Mouse (Mus musculus) bone marrow, adult 2 months (tissue): ENCODE measurements around the gene 9130213A22Rik. TPM values are rescaled to one million over a fixed set of nuclear protein-coding genes. Genes with fewer than 3 reads are reported as not detected.
A peak's percentile ranks its signal among the peaks of the same experiment; 100 is the strongest.

Experiments used
- H3K27ac ChIP-seq: fragments of 200-500 bp; 2 replicates; pipeline ENCODE4 v1.5.1; 2012; ENCODE audit warnings: low read depth, mild to moderate bottlenecking, control low read depth, inconsistent platforms, low read length; ENCODE audit not compliant: control insufficient read depth, poor library complexity, insufficient read depth
- H3K4me1 ChIP-seq: fragments of 200-500 bp; 2 replicates; pipeline ENCODE4 v1.6.1; 2011; ENCODE audit warnings: low read length; ENCODE audit not compliant: control insufficient read depth, insufficient read depth
- H3K4me3 ChIP-seq: fragments of 200-500 bp; replicated peaks from 2 replicates; pipeline ENCODE3; 2011; ENCODE audit warnings: mild to moderate bottlenecking, low read depth, low read length, control low read depth; ENCODE audit not compliant: control insufficient read depth
- CTCF ChIP-seq: fragments of 200-500 bp; IDR thresholded peaks from 2 replicates; pipeline ENCODE4 v1.5.1; 2011; ENCODE audit warnings: low read length, control low read depth; ENCODE audit not compliant: control insufficient read depth, insufficient read depth
- POLR2A ChIP-seq: fragments of 200-500 bp; IDR thresholded peaks from 2 replicates; pipeline ENCODE4 v1.6.1; 2011; ENCODE audit warnings: low read depth, mild to moderate bottlenecking, control low read depth, low read length, borderline replicate concordance; ENCODE audit not compliant: control insufficient read depth
- WGBS: fragments of 180-500 bp; shearing (Covaris S2); methylation state at CpG from one replicate; pipeline ENCODE4 v1.1.7; 2018; 5-methylcytosine and 5-hydroxymethylcytosine counted together
- polyA plus RNA-seq: library from polyadenylated mRNA; stranded (reverse); fragments of >200 nt; gene quantifications from 2 replicates; pipeline ENCODE4 v1.2.4, GENCODE M21; 2011; ENCODE audit warnings: low replicate concordance; ENCODE audit not compliant: missing spikeins, insufficient read depth, insufficient read length

Gene 9130213A22Rik
- polyA plus RNA-seq, 1 experiment, result not detected

DNA sequence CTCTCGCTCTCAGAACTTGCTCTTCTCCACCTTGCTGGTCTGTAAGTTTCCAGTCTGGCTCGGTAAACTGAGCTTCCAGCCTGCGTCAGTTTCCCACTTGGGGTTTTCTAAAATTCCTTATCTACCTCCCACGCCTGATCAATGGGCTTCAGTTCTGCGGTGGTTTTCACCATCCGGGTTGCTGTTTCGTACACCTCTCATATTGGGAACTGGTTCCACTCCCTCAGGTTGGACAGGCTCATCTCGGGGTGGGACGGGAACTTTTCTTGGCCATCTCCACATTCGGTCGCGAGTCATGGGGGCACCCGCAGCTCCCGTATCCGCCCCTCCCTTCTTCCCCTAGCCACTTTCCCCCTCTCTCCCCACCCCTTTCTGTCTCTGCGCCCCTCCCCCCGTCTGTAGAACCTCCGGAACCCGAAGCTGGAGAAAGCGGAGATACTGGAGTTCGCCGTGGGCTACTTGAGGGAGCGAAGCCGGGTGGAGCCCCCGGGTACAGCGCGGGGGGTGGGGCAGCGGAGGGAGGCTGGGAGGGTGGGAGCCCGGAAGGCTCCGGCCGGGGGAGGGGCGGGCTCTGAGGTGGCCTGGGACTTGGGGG, 551 bp downstream of the 9130213A22Rik start:
- H3K4me3 ChIP-seq, result peak overlapping the region; percentile 60
- no peak for TF ChIP-seq POLR2A
- no peak for TF ChIP-seq CTCF
- no peak overlapping the region; the same call in 1 of the 2 replicates for H3K27ac ChIP-seq
- H3K4me1 ChIP-seq, result peaks cover 1% of the 10 kb centered on the region; the same call in 1 of the 2 replicates
- under 1% methylated on average over 32 of the region's 32 CpGs for WGBS

DNA sequence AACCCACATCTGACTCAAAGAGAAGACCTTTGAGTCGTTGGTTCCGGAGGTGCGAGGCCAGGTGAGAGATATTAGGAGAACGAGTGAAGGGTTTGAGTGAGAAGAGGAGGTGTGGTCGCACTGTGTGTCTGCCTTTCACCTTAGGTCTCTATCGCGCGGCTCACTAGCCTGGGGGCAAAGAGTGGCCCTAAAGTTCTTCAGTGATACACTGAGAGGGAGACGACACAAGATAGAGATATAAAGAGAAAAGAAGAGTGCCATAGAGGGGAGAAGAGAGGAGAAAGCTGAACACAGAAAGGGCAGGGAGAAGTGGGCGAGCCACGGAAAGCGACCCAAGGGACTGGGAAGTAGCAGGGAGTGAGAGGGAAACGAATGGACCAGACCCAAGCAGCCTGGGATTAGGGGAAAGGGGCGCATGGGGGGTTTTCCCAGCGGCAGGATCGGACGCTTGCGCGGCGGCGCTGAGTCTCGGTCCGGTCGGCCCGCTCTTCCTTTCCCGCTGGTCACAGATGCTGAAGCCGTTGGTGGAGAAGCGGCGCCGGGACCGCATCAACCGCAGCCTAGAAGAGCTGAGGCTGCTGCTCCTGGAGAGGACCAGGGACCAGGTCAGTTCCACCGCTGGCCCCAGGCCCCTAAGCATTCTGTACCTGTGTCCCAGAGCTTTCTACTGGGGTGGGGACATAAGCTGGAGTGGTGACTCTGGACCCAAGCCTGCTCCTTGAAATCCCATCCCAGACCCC, 1.2 kb downstream of the 9130213A22Rik start:
- no peak overlapping the region for H3K27ac ChIP-seq
- under 1% methylated on average over 33 of the region's 33 CpGs for WGBS
- peak overlapping the region; percentile 43 for H3K4me3 ChIP-seq
- H3K4me1 ChIP-seq, result no peaks in the 10 kb centered on the region
- TF ChIP-seq CTCF (no peak), POLR2A (no peak)

- 1% methylated on average over 27 of the region's 27 CpGs for WGBS
- TF ChIP-seq POLR2A (no peak), CTCF (no peak)
- no peak within 1 kb of the TSS for H3K27ac ChIP-seq
- peak within 1 kb of the TSS; percentile 34 for H3K4me3 ChIP-seq
- H3K4me1 ChIP-seq, result no peaks in the 10 kb centered on the region
Measured at GRCm38 (mm10) chr11:69120221-69121000, 2.0 kb downstream of the 9130213A22Rik start, which contains the start of gene Hes7. Gene Hes7, plus strand, starts transcription at chr11:69120404.

DNA sequence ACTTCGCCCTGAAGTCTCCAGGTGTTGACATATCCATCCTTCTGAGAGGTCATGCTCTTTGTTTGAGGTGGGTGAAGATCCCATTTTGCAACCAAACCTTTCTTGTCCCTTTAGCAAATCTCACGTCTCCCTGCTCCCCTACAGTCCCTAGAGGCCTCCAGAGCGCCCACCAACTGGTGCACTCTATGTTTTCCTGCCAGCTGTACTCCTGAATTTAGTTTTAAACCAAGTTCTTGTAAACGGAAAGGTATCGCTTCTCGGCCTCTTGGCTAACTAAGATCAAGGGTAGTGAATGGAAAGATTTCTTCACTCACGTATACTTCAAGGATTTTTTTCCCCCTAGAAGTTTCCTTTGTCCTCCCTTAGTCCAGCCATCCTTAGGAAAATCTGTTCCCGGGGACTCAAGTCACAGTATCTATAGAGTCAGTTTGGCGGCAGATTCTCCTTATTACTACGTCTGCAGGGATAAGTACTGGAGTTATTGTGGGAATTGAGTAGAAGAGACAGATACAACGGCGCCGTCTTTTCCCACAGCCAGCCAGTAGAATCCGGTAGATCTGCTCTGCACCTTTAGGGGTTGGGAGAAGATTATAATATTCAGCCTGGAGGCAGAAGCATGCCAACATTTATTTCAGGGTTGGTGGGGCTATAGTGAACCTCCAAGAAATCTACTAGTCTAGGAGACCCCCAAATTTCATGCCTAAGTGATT, 2.8 kb downstream of the 9130213A22Rik start:
- H3K27ac ChIP-seq, result no peak overlapping the region
- H3K4me3 ChIP-seq, result no peak overlapping the region
- TF ChIP-seq CTCF, result no peak
- TF ChIP-seq POLR2A, result no peak
- WGBS, result 60% methylated on average over 14 of the region's 14 CpGs
- no peaks in the 10 kb centered on the region for H3K4me1 ChIP-seq

DNA sequence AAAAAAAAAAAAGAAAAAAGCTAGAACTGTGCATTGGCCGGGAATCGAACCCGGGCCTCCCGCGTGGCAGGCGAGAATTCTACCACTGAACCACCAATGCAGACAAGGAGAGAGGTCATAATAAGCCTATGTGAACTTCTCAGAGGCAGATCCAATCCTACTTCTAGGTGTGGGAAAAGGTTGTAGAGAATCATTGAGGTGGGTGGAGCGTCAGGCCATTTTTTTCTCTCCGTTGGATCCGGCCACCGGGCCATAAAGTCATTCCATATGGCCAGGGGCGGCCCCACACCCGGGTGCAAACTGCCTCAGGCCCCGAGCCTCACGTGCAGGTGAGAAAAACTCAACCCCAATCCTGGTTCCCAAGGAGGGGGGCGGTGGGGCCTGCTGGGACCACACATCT, 3.6 kb downstream of the 9130213A22Rik start:
- TF ChIP-seq CTCF (no peak), POLR2A (no peak; the same call in 1 of the 2 replicates)
- H3K27ac ChIP-seq, result no peak overlapping the region
- H3K4me3 ChIP-seq, result peak overlapping the region; percentile 79
- H3K4me1 ChIP-seq, result no peaks in the 10 kb centered on the region
- 7% methylated on average over 15 of the region's 15 CpGs for WGBS

- H3K4me1 ChIP-seq, result no peaks in the 10 kb centered on the region
- peak overlapping the region; percentile 79 for H3K4me3 ChIP-seq
- WGBS, result under 1% methylated on average over 45 of the region's 45 CpGs
- peak overlapping the region; percentile 81 for H3K27ac ChIP-seq
- TF ChIP-seq CTCF (no peak), POLR2A (peak; percentile 51; the same call in 1 of the 2 replicates)
Measured at GRCm38 (mm10) chr11:69117737-69118695, 4.4 kb downstream of the 9130213A22Rik start.

DNA sequence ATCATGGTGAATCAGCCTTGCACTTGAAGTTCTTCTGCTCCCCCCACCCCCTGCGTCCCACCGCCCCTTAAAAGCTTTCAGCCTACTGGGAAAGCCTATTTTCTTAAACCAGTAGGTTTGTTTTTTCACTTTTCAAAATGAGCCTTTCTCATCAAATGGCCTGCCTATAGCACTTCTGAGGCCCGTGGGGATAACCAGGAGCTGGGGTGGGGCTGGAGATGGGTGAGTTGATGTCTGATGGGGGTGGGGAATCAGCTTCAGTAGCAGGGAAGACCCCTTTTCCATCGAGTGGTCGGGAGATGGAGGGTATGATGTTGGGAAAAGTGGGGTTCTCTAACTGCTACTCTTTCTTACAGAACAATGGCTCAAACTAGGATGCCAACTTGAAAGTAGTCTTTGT, 5.5 kb downstream of the 9130213A22Rik start:
- H3K4me3 ChIP-seq, result no peak overlapping the region
- H3K27ac ChIP-seq, result no peak overlapping the region
- TF ChIP-seq CTCF (no peak), POLR2A (no peak)
- H3K4me1 ChIP-seq, result no peaks in the 10 kb centered on the region
- 69% methylated on average over 5 of the region's 5 CpGs for WGBS
